Mouse (Mus musculus): ENCODE measurements around the gene Klhdc4.

The Klhdc4 gene

GRCm38 (mm10) chr8:121804829-121805228 is 24.5 kb downstream of the Klhdc4 start:
- no peak for DNase-seq

DNA sequence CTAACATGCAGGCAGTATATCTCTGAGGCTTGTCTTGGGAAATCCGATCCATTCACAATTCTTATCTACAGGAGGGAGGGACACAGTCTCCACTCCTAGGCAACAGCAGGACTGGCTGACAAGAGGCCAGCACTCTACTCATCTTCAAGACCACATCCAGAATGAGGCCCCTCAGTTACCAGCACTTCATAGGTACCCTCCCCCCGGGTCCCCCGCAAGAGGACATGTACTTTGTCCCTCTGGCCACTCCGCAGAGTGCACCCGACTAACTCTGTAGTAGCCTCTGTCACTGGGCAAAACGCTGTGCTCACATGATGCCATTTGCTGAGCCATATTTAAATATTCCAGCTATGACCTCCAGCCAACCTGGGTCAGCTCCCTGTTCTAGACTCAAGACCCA is 31.0 kb downstream of the Klhdc4 start:
- no peak for DNase-seq

- no peak for DNase-seq
These were observed 33.0 kb downstream of the Klhdc4 start for GRCm38 (mm10) chr8:121796406-121796805.

- DNase-seq, result no peak
These were observed 33.9 kb downstream of the Klhdc4 start for GRCm38 (mm10) chr8:121795461-121795860.

DNA sequence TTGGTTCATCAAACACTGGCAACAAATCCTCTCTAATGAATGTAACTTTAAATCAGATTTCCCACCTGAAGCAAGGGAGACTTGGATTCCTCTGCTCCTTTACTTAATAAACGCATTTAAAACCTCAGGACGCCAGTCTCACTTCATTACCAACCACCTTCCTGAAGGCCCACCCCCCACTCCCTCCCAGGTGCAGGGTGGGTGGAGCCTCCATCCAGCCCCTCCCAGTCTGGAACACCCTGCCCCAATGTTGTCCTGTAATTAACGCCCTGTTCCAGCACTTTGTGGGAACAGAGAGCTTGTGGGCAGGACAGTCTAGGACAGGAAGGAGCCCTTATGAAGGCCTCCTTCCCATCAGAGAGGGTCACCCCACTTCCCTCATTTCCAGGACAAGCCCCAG is 35.2 kb downstream of the Klhdc4 start:
- no peak for DNase-seq

- DNase-seq, result no peak
These were observed 36.7 kb downstream of the Klhdc4 start for GRCm38 (mm10) chr8:121792627-121793026.

- DNase-seq, result no peak
These were observed 37.2 kb downstream of the Klhdc4 start for GRCm38 (mm10) chr8:121792159-121792558.

GRCm38 (mm10) chr8:121788786-121789185 is 40.6 kb downstream of the Klhdc4 start:
- no peak for DNase-seq

DNA sequence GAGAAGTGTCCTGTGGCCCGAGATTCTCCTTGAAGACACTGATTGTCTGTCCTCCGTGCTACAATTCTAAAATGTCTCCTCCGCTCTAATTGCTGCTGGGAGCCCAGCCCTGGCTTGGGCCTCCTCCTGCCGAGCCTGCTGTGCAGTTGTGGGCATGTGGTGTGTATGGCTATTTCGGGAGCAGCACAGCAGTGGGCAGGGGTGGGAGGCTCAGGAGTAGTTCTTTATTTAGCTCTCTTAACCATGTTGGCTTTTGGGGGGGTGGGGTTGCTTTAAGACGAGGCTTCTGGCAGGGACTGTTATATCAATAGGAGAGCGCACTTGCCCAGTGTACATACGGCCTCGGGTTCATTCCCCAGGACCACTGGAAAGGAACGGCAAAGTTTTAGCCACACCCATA is 42.8 kb downstream of the Klhdc4 start:
- no peak for DNase-seq

DNA sequence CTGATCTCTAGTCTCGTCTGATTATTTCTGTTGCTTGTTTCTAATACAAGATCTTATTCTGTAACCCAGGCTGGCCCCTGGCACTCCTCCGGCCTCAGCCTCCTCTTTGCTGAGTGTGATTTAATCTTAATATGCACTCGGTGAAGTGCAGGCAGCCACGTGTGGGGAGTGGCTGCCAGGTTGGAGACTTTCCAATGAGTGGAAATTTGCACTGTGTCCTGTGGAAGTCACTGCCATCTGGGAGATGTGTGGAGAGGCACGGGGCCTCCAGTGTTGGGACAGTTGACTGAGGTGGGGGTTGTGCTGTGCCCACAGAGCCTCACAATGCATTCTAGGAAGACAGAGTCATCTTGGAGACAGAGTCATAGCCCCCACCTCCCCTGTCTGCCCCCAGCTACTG is 46.9 kb downstream of the Klhdc4 start:
- no peak for DNase-seq

DNA sequence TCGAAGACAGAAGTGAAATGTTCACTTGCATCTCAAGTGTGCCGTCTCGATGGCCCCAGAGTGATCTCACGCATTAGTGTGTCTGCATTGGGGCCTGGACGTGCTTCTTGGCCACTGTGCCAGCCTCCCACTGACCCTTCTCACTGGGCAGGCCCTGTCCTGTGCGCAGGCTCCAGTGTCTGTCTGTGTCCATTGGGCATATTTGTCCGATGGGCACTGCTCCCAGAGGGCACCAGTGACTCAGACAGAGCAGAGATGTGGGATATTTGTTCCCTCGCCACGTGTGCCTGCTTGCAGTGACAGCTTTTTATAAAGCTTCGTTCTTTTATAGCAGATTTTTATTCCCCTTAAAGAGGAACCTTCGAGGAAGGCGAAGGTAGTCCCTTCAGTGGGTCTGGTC is 55.5 kb downstream of the Klhdc4 start:
- no peak for DNase-seq

DNA sequence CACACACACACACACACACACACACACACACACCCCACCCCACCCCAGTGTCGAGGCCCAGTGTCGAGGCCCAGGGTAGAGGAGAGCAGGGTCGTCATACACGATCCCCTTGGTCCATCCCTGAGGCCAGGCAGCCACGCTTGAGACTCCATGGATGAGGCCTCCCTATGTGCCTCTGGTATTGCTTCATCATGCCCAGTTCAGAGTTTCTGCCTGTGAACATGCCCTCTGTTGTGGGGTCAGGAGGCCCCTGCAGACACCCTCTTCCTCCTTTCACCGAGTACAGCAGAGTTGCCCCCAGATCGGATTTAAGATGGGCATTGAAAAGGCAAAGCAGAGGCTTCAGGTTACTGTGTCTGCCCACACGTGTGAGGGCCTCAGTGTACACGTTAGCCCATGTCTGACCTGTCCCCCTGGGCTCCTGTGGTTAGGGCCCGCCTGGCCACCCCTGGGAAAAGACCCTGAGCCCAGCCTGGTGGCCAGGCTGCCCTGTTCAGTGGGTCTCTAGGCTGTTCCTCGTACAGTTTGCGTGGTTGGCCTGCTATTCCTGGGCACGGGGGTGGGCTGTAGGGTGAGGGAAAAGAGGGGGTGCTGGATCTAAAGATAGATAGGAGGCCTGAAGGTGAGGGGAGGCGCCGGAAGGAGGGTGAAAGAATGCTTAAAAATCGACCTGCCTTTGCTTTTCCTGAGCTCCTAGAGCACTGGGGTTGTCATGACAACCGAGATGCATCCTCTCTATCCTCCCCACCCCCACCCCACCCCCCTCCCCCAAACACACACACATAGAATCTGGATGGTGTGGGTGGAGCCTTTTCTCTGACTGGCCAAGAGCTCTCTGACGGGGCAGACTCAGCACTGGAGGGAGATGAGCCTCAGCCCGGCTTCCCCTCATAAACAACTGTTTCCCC is 58.3 kb downstream of the Klhdc4 start:
- no peak for DNase-seq

DNA sequence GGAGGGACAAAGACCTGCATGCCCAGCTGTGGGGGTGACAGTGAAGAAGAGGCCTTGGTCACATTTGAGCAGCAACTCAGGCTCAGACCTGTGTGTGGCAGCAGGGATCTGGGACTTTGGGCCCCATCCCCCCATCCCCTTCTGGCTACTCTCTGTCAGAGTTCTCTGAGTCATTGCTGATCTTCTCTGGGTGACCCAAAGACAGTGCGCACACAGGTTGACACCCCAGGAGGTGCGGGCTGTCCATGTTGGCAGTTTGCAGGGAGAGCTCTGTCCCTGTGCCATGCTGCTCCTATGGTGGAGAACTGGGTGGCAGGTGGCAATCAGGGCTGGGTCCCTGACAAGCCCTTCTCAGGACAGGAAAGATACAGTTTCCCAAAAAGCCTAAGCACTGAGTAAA is 59.7 kb downstream of the Klhdc4 start:
- no peak for DNase-seq

DNA sequence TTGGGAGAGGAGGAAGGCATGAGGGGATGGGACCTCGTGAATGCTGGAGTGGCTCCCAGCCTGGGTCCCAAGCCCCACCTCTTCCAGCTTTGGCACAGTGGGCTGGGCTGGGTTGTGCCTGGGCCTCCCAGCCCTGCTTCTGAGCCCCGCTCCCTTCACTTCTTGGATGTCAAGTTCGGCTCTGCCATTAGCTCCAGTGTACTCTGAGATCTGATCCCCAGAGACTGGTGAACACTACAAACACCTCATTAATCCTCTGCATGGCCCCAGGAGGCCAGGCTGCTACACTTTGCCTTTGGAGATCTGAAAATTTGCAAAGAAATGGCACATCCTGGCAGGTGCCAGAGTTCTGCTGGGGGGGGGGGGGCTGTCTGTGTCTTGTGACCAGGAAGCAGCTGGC is 60.3 kb downstream of the Klhdc4 start:
- DNase-seq, result no peak

GRCm38 (mm10) chr8:121765594-121766138 is 63.7 kb downstream of the Klhdc4 start:
- no peak for DNase-seq

DNA sequence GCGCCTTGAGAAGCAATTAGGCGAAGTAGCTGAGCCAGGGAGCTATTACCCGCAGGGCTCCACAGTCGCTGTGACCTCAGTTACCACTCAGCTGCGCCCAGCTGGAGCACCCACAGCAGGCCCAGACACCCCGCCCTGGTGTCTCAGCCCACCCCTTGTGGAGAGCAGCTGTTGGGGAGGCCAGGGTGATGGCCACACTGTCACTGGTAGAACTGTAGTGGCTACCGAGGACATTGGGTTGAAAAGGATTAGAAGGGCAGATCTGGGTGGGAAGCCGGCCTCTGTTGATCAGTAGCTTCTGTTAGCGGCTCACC is 65.7 kb downstream of the Klhdc4 start:
- DNase-seq, result no peak

DNA sequence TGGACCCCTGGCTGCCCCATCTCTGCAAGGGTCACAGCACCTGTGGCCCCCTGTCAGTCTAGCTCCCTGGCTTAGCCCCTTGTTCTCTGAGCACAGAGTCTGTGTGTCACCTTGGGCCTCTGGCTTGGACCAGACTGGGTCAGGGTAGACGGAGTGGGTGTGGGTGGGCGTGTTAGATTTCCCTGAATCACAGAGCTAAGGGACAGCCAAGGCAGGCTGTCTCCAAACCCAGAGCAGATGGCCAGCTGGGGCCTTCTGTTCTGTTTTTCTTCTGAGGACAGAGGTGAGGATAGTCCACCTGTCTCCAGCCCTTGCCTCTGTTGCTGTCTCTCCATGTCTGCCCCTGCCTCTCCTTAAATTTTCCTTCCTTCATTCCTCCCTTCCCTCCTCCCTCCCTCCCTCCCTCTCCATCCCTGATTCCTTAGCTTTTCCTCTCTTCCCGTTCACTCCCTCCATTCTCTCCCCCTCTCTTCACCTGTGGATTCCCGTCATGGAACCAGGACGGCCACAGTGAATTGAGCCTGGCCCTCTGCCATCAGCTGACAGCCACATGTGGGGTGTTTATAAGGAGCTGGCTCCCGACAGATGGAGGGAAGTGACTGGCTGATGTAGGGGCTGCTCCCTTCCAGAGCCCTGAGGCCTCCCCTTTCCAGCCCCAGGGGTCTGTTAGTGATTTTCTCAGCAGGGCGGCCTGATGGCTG is 66.2 kb downstream of the Klhdc4 start:
- no peak for DNase-seq

DNA sequence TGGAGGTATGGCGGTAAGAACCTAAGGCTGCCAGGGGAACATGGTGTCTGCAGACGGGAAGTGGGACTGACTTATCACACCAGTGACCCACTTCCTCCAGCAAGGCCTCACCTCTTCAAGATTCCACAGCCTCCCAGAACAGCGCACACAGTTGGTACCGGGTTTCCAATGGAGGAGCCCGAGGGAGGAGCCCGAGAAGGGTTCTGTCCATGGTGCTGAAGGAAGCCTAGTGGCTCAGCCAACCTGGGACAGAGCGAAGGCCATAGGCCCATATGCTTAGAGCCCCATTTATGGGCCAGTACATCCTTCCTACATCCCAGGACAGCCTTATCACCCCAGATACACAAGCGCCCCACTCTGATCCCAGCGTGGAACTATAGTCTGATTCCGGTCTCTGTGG is 67.9 kb downstream of the Klhdc4 start:
- DNase-seq, result no peak

- DNase-seq, result no peak
These were observed 68.9 kb downstream of the Klhdc4 start for GRCm38 (mm10) chr8:121760484-121760883.

- DNase-seq, result no peak
These were observed 70.9 kb downstream of the Klhdc4 start for GRCm38 (mm10) chr8:121758470-121758869.

DNA sequence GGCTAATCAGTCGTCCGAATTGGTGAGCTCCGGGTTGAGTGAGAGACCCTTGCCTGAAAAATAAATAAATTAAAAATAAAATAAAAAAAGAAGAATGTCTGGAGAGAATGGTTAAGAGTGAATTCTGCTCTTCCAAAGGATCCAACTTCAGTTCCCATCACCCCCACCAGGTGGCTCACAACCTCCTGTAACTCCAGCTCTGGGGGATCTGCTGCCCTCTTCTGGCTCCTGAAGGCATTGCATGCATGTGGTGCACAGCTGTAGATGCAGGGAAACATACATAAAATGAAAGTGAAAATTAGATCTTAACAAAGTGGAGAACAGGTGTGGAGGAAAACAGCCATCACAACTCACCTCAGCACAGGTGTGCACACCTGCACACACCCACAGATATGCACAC is 78.0 kb downstream of the Klhdc4 start:
- peak; percentile 61 to 65 for DNase-seq

GRCm38 (mm10) chr8:121750512-121750911 is 78.9 kb downstream of the Klhdc4 start:
- DNase-seq, result no peak

DNA sequence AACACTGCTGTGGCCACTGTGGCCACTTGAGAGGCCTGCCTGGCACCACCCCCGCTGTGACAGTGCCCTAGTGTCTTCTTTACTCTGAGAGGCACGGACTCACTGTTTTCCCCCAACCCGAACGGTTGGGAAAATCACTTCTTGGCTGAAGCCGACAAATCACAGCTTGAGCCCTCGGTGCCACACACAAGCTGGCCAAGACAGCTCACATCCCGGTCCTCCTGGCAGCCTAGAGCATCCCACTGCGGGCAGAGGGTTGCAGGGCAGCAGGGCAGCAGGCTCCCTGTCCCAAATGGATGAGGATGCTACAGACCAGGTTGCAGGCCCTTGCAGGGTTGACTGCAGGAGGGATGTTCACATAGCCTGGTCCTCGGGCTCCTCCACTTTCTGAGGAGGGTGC is 79.9 kb downstream of the Klhdc4 start:
- no peak for DNase-seq

Measured in thymus, postnatal 36 days (tissue).